Mouse (Mus musculus) ES-Bruce4 (cell line): Measurements from ENCODE around the gene Slc25a39.

Experiments used
- EP300 ChIP-seq: IDR thresholded peaks from 2 replicates; pipeline ENCODE4 v1.6.1; 2011; ENCODE audit warnings: low read depth, low read length; ENCODE audit not compliant: insufficient read depth
- POLR2A ChIP-seq: IDR thresholded peaks from one replicate; pipeline ENCODE4 v1.8.1; 2011; ENCODE audit warnings: low read length; ENCODE audit not compliant: insufficient read depth

DNA sequence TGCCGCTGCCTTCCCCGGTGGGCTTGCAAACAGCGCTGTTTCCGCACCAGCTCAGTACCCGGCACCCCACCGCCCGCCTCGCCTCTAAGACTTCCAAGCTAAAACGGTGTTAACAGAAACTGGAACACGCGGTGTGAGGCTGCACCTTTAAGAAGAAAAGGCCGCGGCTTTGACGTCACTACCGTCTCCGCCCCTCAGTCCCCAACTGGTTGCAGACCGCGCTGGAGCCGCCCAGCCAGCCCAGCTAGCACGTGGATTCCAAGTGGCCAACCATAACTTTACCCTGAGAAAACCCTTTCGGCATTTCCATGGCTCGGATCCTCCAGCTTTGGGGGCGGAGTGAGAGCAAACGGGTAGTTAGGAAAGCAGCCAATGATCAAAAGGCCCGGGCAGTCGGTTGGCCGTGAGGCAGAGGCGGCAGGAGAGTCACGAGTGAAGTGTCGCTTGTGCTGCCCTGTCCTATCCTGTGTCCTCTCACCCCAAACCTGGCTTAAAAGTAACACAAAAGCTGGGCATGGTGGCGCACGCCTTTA lies 664 bp upstream of the Slc25a39 start:
- TF ChIP-seq POLR2A (peak; percentile 92), EP300 (no peak)
